Mouse (Mus musculus): Measurements from ENCODE around the gene Hepacam. TPM values are rescaled to one million over a fixed set of nuclear protein-coding genes. Genes with fewer than 3 reads are reported as not detected.

Hepacam gene
- total RNA-seq, 2 experiments from 2014 or later: 0.11 to 1.3 TPM

- DNase-seq: no peak
- intact Hi-C loops (cut with DNase I; ENCODE audit: low total_unique reads): no loop called here
These were observed 8.6 kb downstream of the Hepacam start for GRCm38 (mm10) chr9:37375718-37376117.

DNA sequence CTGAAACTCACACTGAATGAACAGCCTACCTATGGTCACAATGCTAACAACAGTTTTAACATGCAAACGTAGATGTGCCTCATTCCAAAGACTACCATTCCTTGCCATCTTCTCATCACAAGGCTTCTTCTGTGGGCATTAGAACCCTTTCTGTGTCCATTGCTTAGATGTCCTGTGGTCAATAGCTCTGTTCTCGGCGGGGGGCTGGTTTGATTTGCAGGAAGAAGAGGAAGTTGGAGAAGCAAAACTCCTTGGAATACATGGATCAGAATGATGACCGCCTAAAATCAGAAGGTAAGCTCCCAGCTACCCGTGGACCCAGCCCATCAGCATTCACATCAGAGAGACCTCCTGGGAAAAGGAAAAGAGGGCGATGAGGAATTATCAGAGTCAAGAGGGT, 16.0 kb downstream of the Hepacam start:
- no peak for DNase-seq
- intact Hi-C loops (cut with DNase I; ENCODE audit: low total_unique reads): no loop called here

DNA sequence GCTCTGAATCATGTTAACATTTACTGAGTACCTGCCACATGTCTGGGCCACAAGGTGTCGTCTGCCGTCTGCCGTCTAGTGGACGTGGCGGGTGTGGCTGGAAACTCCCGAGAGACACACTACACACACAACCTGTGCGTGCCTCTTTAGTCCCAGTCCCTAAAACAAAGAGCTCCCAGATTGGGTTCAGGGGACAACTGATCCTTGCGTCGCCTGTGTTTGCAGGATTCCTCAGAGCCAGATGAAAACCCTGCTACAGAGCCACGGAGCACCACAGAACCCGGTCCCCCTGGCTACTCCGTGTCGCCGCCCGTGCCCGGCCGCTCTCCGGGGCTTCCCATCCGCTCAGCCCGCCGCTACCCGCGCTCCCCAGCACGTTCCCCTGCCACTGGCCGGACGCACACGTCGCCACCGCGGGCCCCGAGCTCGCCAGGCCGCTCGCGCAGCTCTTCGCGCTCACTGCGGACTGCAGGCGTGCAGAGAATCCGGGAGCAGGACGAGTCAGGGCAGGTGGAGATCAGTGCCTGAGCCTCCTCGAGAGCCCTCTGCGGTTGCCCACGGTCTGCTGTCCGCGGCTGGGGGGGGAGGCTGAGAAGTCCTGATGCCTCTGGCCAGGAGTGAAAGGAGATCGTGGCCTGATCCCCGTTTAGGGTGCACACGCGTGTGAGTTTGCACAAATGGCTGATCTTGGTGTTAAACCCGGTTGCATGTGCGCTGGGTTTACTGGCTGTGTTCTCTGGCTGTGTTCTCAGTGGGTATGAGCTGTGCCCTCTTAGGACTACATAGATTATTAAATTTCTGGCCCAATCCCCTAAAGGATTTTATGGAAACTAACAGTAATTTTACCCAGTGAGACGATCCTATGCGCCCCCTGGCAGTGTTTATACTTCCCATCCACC, 17.4 kb downstream of the Hepacam start:
- peak; percentile 45 for DNase-seq

DNA sequence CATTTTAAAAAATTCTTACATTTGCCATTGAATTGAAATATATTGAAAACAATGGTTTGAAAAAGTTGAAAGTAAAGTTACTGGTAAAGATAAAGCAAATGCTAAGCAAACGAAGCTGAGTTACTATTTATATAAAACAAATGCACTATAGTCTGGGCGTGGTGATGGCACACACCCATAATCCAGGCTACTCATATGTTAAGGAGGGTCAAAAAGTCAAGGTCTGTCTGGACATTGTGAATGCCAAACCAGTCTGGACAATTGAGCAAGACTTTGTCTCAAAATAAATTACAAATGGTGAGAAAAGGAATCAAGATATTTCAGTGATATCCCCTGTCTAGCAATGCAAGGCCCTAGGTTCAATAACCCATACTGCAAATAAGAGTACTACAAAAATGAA, 23.7 kb downstream of the Hepacam start:
- no peak for DNase-seq
- intact Hi-C loops (cut with DNase I; ENCODE audit: low total_unique reads): no loop called here

More for the DNA sequence above, 17.4 kb downstream of the Hepacam start:
- intact Hi-C loops (cut with DNase I; ENCODE audit: low total_unique reads): no loop called here

- DNase-seq: no peak
- intact Hi-C loops (cut with DNase I; ENCODE audit: low total_unique reads): no loop called here
These were observed 24.9 kb downstream of the Hepacam start for GRCm38 (mm10) chr9:37392071-37392470.

GRCm38 (mm10) chr9:37393482-37394131, 26.5 kb downstream of the Hepacam start:
- DNase-seq: no peak
- intact Hi-C loops (cut with DNase I; ENCODE audit: low total_unique reads): no loop called here

GRCm38 (mm10) chr9:37400585-37400984, 33.4 kb downstream of the Hepacam start:
- intact Hi-C loops (cut with DNase I; ENCODE audit: low total_unique reads): no loop called here
- no peak for DNase-seq

DNA sequence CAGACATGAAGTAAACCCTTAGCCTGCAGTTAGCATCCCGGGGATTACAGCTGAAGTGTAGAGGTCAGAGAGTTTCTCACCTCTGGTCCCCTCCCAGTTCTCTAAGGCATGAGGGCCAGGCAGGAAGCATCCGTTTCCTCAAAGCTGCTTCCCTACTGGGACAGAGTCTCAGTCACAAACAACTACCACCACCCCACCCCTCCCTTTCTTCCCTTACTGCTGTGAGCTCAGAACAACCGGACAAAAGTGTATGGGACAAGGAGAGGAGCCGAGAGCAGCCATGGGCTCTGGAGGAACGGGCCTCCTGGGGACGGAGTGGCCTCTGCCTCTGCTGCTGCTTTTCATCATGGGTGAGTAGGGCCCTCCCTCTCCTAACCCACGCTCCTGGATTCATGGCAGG, 34.7 kb downstream of the Hepacam start, which contains the start of gene Robo4:
Robo4 (plus strand) TSS at position 96 of the 400 bp plus-strand sequence.
- DNase-seq: no peak
- intact Hi-C loops (cut with DNase I; ENCODE audit: low total_unique reads): no loop called here

- no peak for DNase-seq
- intact Hi-C loops (cut with DNase I; ENCODE audit: low total_unique reads): no loop called here
These were observed 35.4 kb downstream of the Hepacam start for GRCm38 (mm10) chr9:37402501-37402900.

DNA sequence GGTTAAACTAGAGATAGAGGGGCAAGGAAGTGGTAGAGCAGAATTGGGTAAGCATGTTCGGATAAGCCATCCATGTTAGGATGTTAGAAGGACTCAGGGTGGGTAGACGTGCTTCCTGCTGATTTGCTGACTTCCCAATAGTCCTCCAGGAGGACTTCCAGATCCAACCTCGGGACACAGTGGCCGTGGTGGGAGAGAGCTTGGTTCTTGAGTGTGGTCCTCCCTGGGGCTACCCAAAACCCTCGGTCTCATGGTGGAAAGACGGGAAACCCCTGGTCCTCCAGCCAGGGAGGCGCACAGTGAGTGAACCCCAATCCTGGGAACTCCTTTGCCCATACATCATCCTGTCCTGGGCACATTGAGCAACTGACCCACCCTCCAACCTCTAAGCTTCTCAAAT, 35.9 kb downstream of the Hepacam start:
- no peak for DNase-seq
- intact Hi-C loops (cut with DNase I; ENCODE audit: low total_unique reads): no loop called here

DNA sequence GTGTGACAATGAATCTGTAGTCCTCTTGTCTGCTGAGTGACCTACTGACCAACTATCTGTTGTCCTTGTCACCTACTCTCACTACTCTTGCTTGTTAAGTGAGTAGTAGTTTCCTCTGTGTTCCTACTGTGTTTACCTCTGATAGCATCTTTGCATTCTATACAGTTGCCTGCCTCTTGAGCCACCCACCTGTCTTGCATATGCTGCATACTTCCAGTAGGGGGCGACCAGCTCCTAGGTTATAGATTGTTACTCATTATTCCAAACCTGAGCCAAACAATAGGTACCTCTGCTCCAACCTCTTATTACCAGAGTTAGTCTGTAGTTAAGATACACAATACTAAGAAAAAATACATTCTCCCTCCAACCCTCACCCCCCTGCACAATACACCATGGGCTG, 39.2 kb downstream of the Hepacam start:
- intact Hi-C loops (cut with DNase I; ENCODE audit: low total_unique reads): no loop called here
- no peak for DNase-seq

- intact Hi-C loops (cut with DNase I; ENCODE audit: low total_unique reads): no loop called here
- DNase-seq: no peak
These were observed 40.8 kb downstream of the Hepacam start for GRCm38 (mm10) chr9:37407850-37408502.

DNA sequence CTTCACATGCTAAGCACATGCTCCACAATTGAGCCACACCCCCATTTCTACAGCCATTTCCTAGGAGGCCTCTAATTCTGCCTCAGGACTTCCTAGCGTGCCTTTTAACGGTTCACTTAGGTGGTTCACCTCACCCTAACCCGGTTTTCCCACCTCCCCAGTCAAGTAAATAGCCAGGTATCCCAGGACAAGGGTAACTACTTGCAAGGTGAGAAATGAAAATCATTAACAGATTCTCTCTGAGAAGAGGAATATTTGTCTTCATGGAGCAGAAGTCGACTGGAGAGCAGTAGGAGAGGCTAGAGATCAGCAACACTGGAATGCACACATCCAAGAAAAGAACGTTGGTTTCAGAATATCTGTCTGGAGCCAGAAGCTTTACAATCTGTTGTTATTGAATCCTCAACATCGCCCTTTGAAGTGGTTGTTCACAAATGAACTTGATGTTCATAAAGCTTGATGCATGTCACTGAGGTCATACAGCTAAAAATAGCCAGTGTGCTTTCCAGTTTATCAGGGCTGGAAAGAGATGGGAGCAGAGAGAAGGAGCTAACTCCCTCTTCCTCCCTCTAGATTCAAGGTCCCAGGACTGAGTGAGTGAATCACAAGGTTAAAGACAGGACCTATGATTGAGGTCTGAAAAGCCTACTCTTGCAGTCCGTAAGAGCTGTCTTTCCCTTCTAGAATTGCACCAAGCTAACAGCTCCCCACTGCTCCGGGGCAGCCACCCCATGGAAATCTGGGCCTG, 42.7 kb downstream of the Hepacam start:
- DNase-seq: no peak
- intact Hi-C loops (cut with DNase I; ENCODE audit: low total_unique reads): no loop called here

GRCm38 (mm10) chr9:37412989-37413388, 45.8 kb downstream of the Hepacam start:
- no peak for DNase-seq
- intact Hi-C loops (cut with DNase I; ENCODE audit: low total_unique reads): no loop called here

GRCm38 (mm10) chr9:37414666-37415065, 47.5 kb downstream of the Hepacam start:
- intact Hi-C loops (cut with DNase I; ENCODE audit: low total_unique reads): no loop called here
- no peak for DNase-seq

DNA sequence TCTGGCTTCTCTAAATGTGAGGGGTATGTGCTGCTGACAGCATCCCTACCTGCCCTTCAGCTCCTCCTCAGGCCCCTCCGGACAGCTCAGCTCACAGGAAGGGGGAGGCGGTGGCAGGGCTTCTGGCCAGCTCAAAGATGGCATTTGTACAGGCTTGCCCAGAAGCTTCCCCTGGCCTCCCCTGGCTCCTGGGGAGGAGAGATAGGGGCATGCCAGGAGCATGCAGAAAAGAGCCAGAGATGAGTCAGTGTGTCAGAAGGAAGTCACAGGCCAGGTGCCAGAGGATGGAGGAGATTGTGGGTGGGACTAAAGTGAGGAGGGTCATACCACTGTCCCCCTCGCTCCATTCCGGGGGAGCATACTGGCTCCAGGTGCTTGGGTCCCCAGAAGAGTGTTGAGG, 51.6 kb downstream of the Hepacam start:
- no peak for DNase-seq
- intact Hi-C loops (cut with DNase I; ENCODE audit: low total_unique reads): no loop called here

GRCm38 (mm10) chr9:37420676-37421075, 53.5 kb downstream of the Hepacam start:
- intact Hi-C loops (cut with DNase I; ENCODE audit: low total_unique reads): no loop called here
- DNase-seq: peak; percentile 79

DNA sequence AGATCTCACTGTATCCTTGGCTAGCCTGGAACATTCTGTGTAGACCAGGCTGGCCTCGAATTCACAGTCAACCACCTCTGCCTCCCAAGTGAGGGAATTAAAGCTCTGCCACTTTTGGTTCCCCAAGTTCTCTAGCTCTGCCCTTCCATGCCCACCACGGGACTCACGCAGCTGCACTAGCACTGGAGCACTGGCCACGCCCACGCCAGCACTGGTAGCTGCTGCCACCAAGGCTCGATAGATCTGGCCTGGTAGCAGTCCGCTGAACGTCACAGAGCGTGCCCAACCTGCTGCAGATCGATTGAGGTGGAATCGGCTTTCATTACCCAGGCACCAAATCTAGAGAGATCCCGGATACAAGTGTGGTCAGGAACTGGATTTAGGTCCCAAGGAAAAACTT, 54.1 kb downstream of the Hepacam start:
- DNase-seq: no peak
- intact Hi-C loops (cut with DNase I; ENCODE audit: low total_unique reads): no loop called here

- intact Hi-C loops (cut with DNase I; ENCODE audit: low total_unique reads): loop anchor here (2.0 kb wide), 1 partner anchor 27 kb away; no protein-coding TSS in a partner anchor
- DNase-seq: no peak
These were observed 62.2 kb downstream of the Hepacam start for GRCm38 (mm10) chr9:37429326-37429725.

GRCm38 (mm10) chr9:37430582-37430981, 63.4 kb downstream of the Hepacam start:
- intact Hi-C loops (cut with DNase I; ENCODE audit: low total_unique reads): loop anchor here (5.0 kb wide), 1 partner anchor 202 kb away; no protein-coding TSS in a partner anchor
- peak; percentile 88 for DNase-seq
